Mouse (Mus musculus): ENCODE results near the gene Tnrc18. TPM values are rescaled to one million over a fixed set of nuclear protein-coding genes. Genes with fewer than 3 reads are reported as not detected.

Tnrc18 gene
- total RNA-seq, 2 experiments from 2014 or later, result 5.4 to 6.0 TPM

GRCm38 (mm10) chr5:142812621-142812975, 4.9 kb downstream of the Tnrc18 start:
- no peak for ATAC-seq (replicated peaks; ENCODE audit: low FRiP score, poor library complexity, severe bottlenecking)

DNA sequence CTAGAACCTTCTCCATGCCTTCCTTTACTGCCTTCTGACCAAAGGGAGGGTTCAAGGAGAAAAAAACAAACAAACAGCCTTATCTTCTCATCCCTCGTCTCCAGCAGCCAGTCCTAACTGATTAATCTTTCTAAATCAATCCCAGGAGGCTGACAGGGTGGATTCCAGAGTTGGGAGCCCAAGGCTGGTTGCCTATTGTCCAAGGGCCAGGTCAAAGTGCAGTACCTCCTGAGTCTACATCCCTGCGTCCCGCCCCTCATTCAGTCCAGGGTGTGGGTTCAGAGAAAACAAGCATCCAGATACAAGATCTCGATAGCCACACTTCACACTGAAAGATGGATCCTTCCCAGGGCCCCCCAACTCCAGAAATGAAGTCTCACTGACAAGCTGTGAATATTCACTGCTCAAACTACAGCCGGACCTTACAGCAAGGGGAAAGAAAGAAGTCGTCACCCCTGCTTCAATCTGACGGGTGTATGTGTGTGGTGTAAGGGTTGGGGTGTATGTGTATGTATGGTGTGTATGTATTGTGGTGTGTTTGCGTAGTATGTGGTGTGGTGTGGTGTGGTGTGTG, 5.5 kb downstream of the Tnrc18 start:
- no peak for ATAC-seq (replicated peaks; ENCODE audit: low FRiP score, poor library complexity, severe bottlenecking)

DNA sequence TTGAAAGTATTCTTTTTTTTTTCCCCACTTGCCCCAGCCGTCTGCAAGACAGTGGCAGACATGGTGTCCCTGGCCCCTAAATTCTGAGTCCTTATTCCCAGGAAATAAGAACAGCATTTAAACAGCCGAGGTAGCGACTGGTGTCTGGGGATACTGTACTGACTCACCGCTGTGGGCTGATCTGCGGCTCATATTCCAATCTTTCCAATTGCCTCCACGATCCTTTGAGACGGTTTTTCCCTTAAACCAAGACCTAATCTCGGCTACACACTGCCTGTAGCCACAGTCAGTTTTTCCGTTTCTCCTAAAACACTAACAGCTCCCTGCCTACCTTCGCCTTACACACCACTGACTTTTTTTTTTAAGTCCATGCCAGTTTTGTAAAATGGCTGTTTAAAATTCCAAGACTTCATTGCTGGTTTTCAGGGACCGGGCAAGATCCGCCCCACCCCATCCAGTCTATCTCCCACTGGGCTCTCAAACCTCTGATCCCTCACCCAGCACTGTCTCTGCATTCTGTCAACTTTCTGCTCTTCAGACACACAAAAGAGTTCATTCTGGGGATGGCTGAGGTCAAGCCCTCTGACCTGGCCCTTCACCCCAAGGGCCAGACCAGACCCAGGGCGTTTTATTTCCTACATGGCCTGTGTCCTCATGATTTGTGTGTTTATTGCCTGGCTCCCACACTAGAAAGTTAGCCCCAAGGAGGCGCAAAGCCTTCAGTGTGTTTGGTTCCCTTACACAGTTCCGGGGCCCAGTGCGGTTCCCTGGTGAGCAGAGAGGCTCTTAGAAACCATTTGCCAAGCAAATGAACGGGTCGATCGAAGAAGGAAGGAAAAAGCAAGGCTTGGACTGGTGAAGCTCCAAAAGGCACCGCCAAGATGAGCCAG, 6.5 kb downstream of the Tnrc18 start:
- no peak for ATAC-seq (replicated peaks; ENCODE audit: low FRiP score, poor library complexity, severe bottlenecking)

DNA sequence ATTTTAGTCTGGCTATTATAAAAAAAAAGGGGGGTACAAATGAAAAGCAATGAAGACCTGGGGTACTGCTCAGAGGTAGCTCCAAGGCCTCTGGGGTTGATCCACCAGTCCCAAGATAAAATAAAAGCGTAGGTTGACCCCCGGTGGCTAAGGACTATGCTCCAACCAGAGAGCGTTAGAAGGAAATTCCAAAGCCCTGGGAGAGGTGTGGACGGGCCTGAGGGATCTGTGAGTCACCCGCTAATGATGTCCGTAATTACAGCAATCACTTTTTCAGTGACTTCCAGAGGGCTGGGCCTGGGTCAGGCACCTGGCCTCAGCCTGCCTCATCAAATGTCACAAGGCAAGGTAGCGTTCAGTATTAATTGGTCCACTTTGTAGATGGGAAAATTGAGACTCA, 9.8 kb downstream of the Tnrc18 start:
- no peak for ATAC-seq (replicated peaks; ENCODE audit: low FRiP score, poor library complexity, severe bottlenecking)

DNA sequence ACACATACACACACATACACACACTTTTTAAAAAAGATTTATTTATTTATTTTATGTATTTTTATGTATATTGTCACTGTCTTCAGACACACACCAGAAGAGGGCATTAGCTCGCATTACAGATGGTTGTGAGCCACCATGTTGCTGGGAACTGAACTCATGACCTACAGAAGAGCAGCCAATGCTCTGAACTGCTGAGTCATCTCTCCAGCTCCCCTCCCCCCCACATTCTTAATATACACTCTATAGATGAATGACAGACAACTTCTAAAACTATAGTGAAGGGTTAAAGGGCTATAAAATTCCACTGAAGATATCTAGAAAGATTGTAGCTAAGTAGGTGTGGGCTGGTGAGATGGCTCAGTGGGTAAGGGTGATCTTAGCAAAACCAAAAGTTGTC, 13.7 kb downstream of the Tnrc18 start:
- no peak for ATAC-seq (replicated peaks; ENCODE audit: low FRiP score, poor library complexity, severe bottlenecking)

GRCm38 (mm10) chr5:142802884-142803283, 14.6 kb downstream of the Tnrc18 start:
- ATAC-seq (replicated peaks; ENCODE audit: low FRiP score, poor library complexity, severe bottlenecking), result peak; percentile 67

GRCm38 (mm10) chr5:142801977-142802376, 15.5 kb downstream of the Tnrc18 start:
- peak; percentile 80 for ATAC-seq (replicated peaks; ENCODE audit: low FRiP score, poor library complexity, severe bottlenecking)

GRCm38 (mm10) chr5:142800656-142801055, 16.8 kb downstream of the Tnrc18 start:
- no peak for ATAC-seq (replicated peaks; ENCODE audit: low FRiP score, poor library complexity, severe bottlenecking)

DNA sequence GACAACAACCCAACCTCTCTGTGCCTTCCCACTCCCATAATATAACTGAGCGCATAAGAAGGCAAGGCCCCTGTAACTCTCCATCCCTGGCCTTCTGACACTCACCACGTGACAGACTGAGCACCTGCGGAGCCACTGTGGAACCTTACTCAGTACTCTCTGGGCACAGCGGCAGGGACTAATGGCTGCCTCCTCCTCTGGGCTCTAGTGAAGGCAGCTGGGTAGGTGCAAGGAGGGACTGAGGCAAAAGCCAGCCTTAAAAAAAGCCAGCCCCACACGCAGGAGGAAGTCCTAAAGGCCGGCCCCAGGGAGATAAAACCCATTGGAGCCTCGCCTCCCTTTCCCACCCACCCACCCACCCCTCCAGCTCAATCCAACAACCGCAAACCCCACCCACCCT, 17.3 kb downstream of the Tnrc18 start:
- ATAC-seq (replicated peaks; ENCODE audit: low FRiP score, poor library complexity, severe bottlenecking), result no peak

GRCm38 (mm10) chr5:142799259-142799658, 18.2 kb downstream of the Tnrc18 start:
- ATAC-seq (replicated peaks; ENCODE audit: low FRiP score, poor library complexity, severe bottlenecking), result no peak

DNA sequence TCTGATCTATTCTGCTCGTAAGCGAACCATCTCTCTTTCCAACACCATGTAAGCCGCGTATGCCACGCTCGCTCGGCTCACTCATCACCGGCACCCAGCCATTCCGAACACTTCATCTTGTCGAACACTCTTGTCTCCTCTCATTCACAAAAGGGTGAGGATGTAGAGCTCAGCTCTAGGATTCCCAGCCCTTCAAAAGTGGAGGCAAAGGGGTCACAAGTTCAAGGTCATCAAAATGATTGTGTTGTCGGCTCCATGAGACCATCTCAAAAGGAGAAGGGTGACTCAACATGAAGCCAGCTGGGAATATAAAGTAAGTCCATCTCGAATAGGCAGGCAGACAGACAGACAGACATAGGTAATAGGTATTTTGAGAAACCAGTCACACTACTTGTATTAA, 19.3 kb downstream of the Tnrc18 start:
- no peak for ATAC-seq (replicated peaks; ENCODE audit: low FRiP score, poor library complexity, severe bottlenecking)

GRCm38 (mm10) chr5:142797620-142798019, 19.8 kb downstream of the Tnrc18 start:
- no peak for ATAC-seq (replicated peaks; ENCODE audit: low FRiP score, poor library complexity, severe bottlenecking)

DNA sequence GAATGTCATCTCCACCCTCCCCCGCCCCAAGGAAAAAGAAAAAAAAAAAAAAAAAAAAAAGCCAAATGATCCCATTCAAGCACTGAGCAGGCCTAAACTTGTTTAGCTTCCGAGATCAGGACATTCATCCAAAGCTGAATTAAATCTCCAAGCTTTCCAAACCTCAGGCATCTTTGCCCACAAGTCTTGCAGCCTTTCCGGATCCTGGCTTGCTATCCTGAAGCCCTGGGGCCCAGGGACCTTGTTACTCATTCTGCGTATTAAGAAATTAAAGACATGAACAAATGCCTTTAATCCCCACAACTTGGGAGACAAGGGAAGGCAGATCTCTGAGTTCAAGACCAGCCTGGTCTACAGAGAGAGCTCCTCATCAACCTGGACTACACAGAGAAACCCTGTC, 20.5 kb downstream of the Tnrc18 start:
- ATAC-seq (replicated peaks; ENCODE audit: low FRiP score, poor library complexity, severe bottlenecking), result no peak

- ATAC-seq (replicated peaks; ENCODE audit: low FRiP score, poor library complexity, severe bottlenecking), result no peak
Measured at GRCm38 (mm10) chr5:142794582-142794981, 22.9 kb downstream of the Tnrc18 start.

GRCm38 (mm10) chr5:142794161-142794560, 23.3 kb downstream of the Tnrc18 start:
- no peak for ATAC-seq (replicated peaks; ENCODE audit: low FRiP score, poor library complexity, severe bottlenecking)

GRCm38 (mm10) chr5:142792594-142792993, 24.9 kb downstream of the Tnrc18 start:
- ATAC-seq (replicated peaks; ENCODE audit: low FRiP score, poor library complexity, severe bottlenecking), result no peak

- ATAC-seq (replicated peaks; ENCODE audit: low FRiP score, poor library complexity, severe bottlenecking), result no peak
Measured at GRCm38 (mm10) chr5:142788279-142788678, 29.2 kb downstream of the Tnrc18 start.

GRCm38 (mm10) chr5:142787304-142787905, 30.1 kb downstream of the Tnrc18 start:
- ATAC-seq (replicated peaks; ENCODE audit: low FRiP score, poor library complexity, severe bottlenecking), result no peak

DNA sequence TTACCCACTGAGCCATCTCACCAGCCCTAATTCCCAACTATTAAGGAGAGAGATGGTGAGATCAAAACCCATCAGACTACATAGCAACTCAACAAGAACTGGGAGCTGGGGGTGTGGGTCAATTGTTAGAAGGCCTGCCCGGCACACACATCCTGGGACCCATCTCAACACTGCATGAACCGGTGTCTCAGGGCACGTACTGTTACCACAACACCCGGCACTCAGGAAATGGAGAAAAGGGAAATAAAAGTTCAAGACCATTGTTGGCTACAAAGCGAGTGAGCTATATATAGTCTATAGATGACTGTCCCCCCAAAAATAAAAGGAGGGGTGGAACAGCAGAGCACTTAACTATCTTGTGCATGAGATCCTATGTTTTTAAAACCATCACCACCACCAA, 30.8 kb downstream of the Tnrc18 start:
- no peak for ATAC-seq (replicated peaks; ENCODE audit: low FRiP score, poor library complexity, severe bottlenecking)

DNA sequence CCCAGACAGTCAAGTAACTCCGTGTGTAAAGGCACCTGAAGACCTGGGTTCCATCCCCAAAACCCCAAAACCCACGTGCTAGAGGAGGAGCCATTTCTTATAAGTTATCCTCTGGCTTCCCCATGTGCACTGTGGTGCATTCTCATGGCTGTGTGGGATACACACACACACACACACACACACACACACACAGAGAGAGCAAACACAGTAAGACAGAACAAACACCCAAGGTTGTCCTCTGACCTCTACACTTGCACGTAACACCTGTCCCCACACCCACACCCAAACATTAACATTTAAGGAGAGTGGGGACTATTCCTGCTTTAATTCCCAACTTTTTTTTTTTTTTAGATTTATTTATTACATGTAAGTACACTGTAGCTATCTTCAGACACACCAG, 31.2 kb downstream of the Tnrc18 start:
- no peak for ATAC-seq (replicated peaks; ENCODE audit: low FRiP score, poor library complexity, severe bottlenecking)

- ATAC-seq (replicated peaks; ENCODE audit: low FRiP score, poor library complexity, severe bottlenecking), result no peak
Measured at GRCm38 (mm10) chr5:142783142-142783540, 34.3 kb downstream of the Tnrc18 start.

All from erythroblast, adult 5-6 weeks (primary cell).